Mouse (Mus musculus) embryonic facial prominence, embryonic 14.5 days (tissue): ENCODE measurements around the gene Pms2. TPM values are rescaled to one million over a fixed set of nuclear protein-coding genes. Genes with fewer than 3 reads are reported as not detected.

Experiments
- ATAC-seq: fragments of 200-750 bp; cut with Nextera tagmentation; 2 replicates; pipeline ENCODE4 v1.8.0; 2017; ENCODE audit warnings: low read depth, moderate number of reproducible peaks, moderate TSS enrichment
- DNase-seq: peaks from one replicate; pipeline ENCODE4 v3.0.0-alpha.2; 2015; ENCODE audit warnings: low spot score
- H3K27ac ChIP-seq: fragments of 300-500 bp; sonication (generic); replicated peaks from 2 replicates; pipeline ENCODE4 v1.5.1; 2014; ENCODE audit warnings: low read depth, mild to moderate bottlenecking, low read length, moderate library complexity
- H3K27me3 ChIP-seq: fragments of 300-500 bp; sonication (generic); replicated peaks from 2 replicates; pipeline ENCODE4 v1.6.1; 2014; ENCODE audit warnings: low read length; ENCODE audit not compliant: control insufficient read depth, insufficient read depth
- H3K36me3 ChIP-seq: fragments of 300-500 bp; sonication (generic); 2 replicates; pipeline ENCODE4 v1.6.1; 2014; ENCODE audit warnings: low read length, mixed read lengths; ENCODE audit not compliant: control insufficient read depth, insufficient read depth
- H3K4me1 ChIP-seq: fragments of 300-500 bp; sonication (generic); 2 replicates; pipeline ENCODE4 v1.6.1; 2014; ENCODE audit warnings: antibody characterized with exemption, low read length; ENCODE audit not compliant: control insufficient read depth, insufficient read depth
- H3K4me2 ChIP-seq: fragments of 300-500 bp; sonication (generic); 2 replicates; pipeline ENCODE4 v1.6.1; 2014; ENCODE audit warnings: low read depth, mild to moderate bottlenecking, low read length, moderate library complexity, mixed read lengths
- H3K4me3 ChIP-seq: fragments of 300-500 bp; sonication (generic); 2 replicates; pipeline ENCODE4 v1.5.1; 2014; ENCODE audit warnings: low read depth, mild to moderate bottlenecking, low read length
- H3K9ac ChIP-seq: fragments of 300-500 bp; sonication (generic); 2 replicates; pipeline ENCODE4 v1.6.1; 2014; ENCODE audit warnings: low read depth, mild to moderate bottlenecking, low read length, moderate library complexity, mixed read lengths
- H3K9me3 ChIP-seq: fragments of 300-500 bp; sonication (generic); 2 replicates; pipeline ENCODE4 v1.6.1; 2016; ENCODE audit warnings: low read length; ENCODE audit not compliant: control insufficient read depth
- WGBS: fragments of 180-500 bp; shearing (Covaris S2); extraction: QIAGEN DNeasy Blood & Tissue Kit; methylation state at CpG from one replicate; pipeline ENCODE4 v1.1.7; 2014; 5-methylcytosine and 5-hydroxymethylcytosine counted together
- polyA plus RNA-seq: library from polyadenylated mRNA; unstranded; fragments of >200 nt; fragmentation: Nextera tagmentation; extraction: Ambion mirVana; gene quantifications from 2 replicates; pipeline ENCODE4 v1.2.1, GENCODE M21; 2014

Gene Pms2
- polyA plus RNA-seq, 1 experiment from 2014 or later: 20.9 TPM

GRCm38 (mm10) chr5:143929291-143929690 lies 19.5 kb downstream of the Pms2 start:
- Histone ChIP-seq H3K36me3 (peaks cover 74% of the 10 kb centered on the region), H3K9me3 (no peaks in the 10 kb centered on the region), H3K4me1 (no peaks in the 10 kb centered on the region), H3K9ac (no peak overlapping the region), H3K4me3 (no peak overlapping the region), H3K27me3 (no peaks in the 10 kb centered on the region), H3K4me2 (no peak overlapping the region), H3K27ac (no peak overlapping the region)
- DNase-seq: no peak
- no peak for ATAC-seq
- 80% methylated on average over 4 of the region's 4 CpGs for WGBS

- Histone ChIP-seq H3K27ac (no peak overlapping the region), H3K9me3 (no peaks in the 10 kb centered on the region), H3K4me2 (no peak overlapping the region), H3K4me1 (no peaks in the 10 kb centered on the region), H3K9ac (no peak overlapping the region), H3K4me3 (no peak overlapping the region), H3K27me3 (no peaks in the 10 kb centered on the region), H3K36me3 (peaks cover 60% of the 10 kb centered on the region)
- DNase-seq (no peak), ATAC-seq (no peak)
- 93% methylated on average over 12 of the region's 12 CpGs for WGBS
These were observed 20.9 kb downstream of the Pms2 start for GRCm38 (mm10) chr5:143930656-143931055.

GRCm38 (mm10) chr5:143931863-143932580 lies 22.3 kb downstream of the Pms2 start:
- Histone ChIP-seq H3K27ac (no peak overlapping the region), H3K36me3 (peaks cover 46% of the 10 kb centered on the region), H3K4me2 (no peak overlapping the region), H3K4me1 (no peaks in the 10 kb centered on the region), H3K9me3 (no peaks in the 10 kb centered on the region), H3K27me3 (no peaks in the 10 kb centered on the region), H3K4me3 (no peak overlapping the region), H3K9ac (no peak overlapping the region)
- WGBS: 82% methylated on average over 6 of the region's 6 CpGs
- ATAC-seq: no peak
- no peak for DNase-seq

GRCm38 (mm10) chr5:143932831-143933230 lies 23.1 kb downstream of the Pms2 start, which contains the start of gene Rsph10b:
TSS of gene Rsph10b (plus strand) at chr5:143933035.
- Histone ChIP-seq H3K27ac (no peak within 1 kb of the TSS), H3K4me2 (no peak within 1 kb of the TSS; the same call in 1 of the 2 replicates), H3K4me1 (no peaks in the 10 kb centered on the region), H3K27me3 (no peaks in the 10 kb centered on the region), H3K36me3 (peaks cover 42% of the 10 kb centered on the region), H3K9me3 (no peaks in the 10 kb centered on the region), H3K9ac (no peak within 1 kb of the TSS), H3K4me3 (no peak within 1 kb of the TSS)
- no peak for ATAC-seq
- DNase-seq: peak; percentile 13
- WGBS: 21% methylated on average over 8 of the region's 8 CpGs

GRCm38 (mm10) chr5:143933414-143933813 lies 23.6 kb downstream of the Pms2 start:
- no peak overlapping the region for H3K27ac ChIP-seq
- WGBS: 87% methylated on average over 11 of the region's 11 CpGs
- H3K9ac ChIP-seq: no peak overlapping the region
- H3K4me2 ChIP-seq: no peak overlapping the region
- no peaks in the 10 kb centered on the region for H3K27me3 ChIP-seq
- peaks cover 37% of the 10 kb centered on the region for H3K36me3 ChIP-seq
- no peak overlapping the region for H3K4me3 ChIP-seq
- no peaks in the 10 kb centered on the region for H3K4me1 ChIP-seq
- no peak for DNase-seq
- no peak for ATAC-seq
- H3K9me3 ChIP-seq: no peaks in the 10 kb centered on the region

GRCm38 (mm10) chr5:143933875-143934274 lies 24.1 kb downstream of the Pms2 start:
- Histone ChIP-seq H3K27me3 (no peaks in the 10 kb centered on the region), H3K4me1 (no peaks in the 10 kb centered on the region), H3K9ac (no peak overlapping the region), H3K9me3 (no peaks in the 10 kb centered on the region), H3K4me3 (no peak overlapping the region), H3K4me2 (no peak overlapping the region), H3K36me3 (peaks cover 32% of the 10 kb centered on the region), H3K27ac (no peak overlapping the region)
- DNase-seq (no peak), ATAC-seq (no peak)
- 81% methylated on average over 1 of the region's 1 CpGs for WGBS

- ATAC-seq (no peak), DNase-seq (no peak)
- Histone ChIP-seq H3K36me3 (peaks cover 11% of the 10 kb centered on the region; the same call in 1 of the 2 replicates), H3K9me3 (no peaks in the 10 kb centered on the region), H3K4me1 (no peaks in the 10 kb centered on the region), H3K9ac (no peak overlapping the region), H3K4me2 (no peak overlapping the region), H3K27ac (no peak overlapping the region), H3K27me3 (no peaks in the 10 kb centered on the region), H3K4me3 (no peak overlapping the region)
- WGBS: 89% methylated on average over 9 of the region's 9 CpGs
These were observed 26.4 kb downstream of the Pms2 start for GRCm38 (mm10) chr5:143936156-143936555.

GRCm38 (mm10) chr5:143941588-143941987 lies 31.8 kb downstream of the Pms2 start:
- no peak for DNase-seq
- H3K9ac ChIP-seq: no peak overlapping the region

More at GRCm38 (mm10) chr5:143941588-143941987, 31.8 kb downstream of the Pms2 start:
- Histone ChIP-seq H3K4me2 (no peak overlapping the region; the same call in 1 of the 2 replicates), H3K4me3 (no peak overlapping the region), H3K27ac (no peak overlapping the region), H3K27me3 (no peaks in the 10 kb centered on the region), H3K36me3 (no peaks in the 10 kb centered on the region), H3K9me3 (0 out of 2 replicates have a peak, but pooled peaks cover 5% of the 10 kb centered on the region), H3K4me1 (no peaks in the 10 kb centered on the region)
- 27% methylated on average over 10 of the region's 10 CpGs for WGBS
- peak; percentile 60; the same call in 1 of the 2 replicates for ATAC-seq
